Comparison of ENCODE assay signal across 10 mouse cellular contexts in genomic region chr3:51748436-51749376, GRCm38 (mm10).
DNase-seq lines count a peak whose midpoint lies in the region; ATAC-seq lines count a peak whose summit lies in the region.
"Had no signal": no experiment of that assay in that cellular context is flagged by ENCODE, and none has a peak within 500 bp of the region (broad histone marks: within the 10 kb centered on the region; RNA-seq: fewer than 3 reads in every experiment).

No protein-coding gene starts in this region.

- H3K27me3 ChIP-seq in heart, embryonic 16.5 days (ENCODE audit: control insufficient read depth, insufficient read depth, low read length), result no peaks in the 10 kb centered on the region
- no peaks in the 10 kb centered on the region for H3K27me3 ChIP-seq in forebrain, embryonic 10.5 days (ENCODE audit: poor library complexity, severe bottlenecking)
- no peaks in the 10 kb centered on the region for H3K27me3 ChIP-seq in limb, embryonic 13.5 days
- H3K27me3 ChIP-seq: CH12.LX had no signal

- peak overlapping the region; percentile 61 for H3K9ac ChIP-seq in heart, embryonic 16.5 days (ENCODE audit: low read length)
- no peak overlapping the region; the same call in 1 of the 2 replicates for H3K9ac ChIP-seq in limb, embryonic 13.5 days

- H3K4me1 ChIP-seq in heart, embryonic 16.5 days (ENCODE audit: control insufficient read depth, insufficient read depth, low read length), result peaks cover 40% of the 10 kb centered on the region
- peaks cover 55% of the 10 kb centered on the region for H3K4me1 ChIP-seq in forebrain, embryonic 10.5 days
- H3K4me1 ChIP-seq in limb, embryonic 13.5 days, result peaks cover 40% of the 10 kb centered on the region

- DNase-seq in heart, adult 8-10 months (ENCODE audit: low spot score), result no peak
- peak; percentile 66 for DNase-seq in cerebellum, adult 11-12 months
- no peak for DNase-seq in forebrain, embryonic 10.5 days (ENCODE audit: extremely low spot score, low spot score)
- DNase-seq in right cerebral cortex, postnatal 25 days, result no peak
- no peak for DNase-seq in embryo, embryonic 11 days
- DNase-seq in frontal cortex, postnatal 36 days (ENCODE audit: low spot score in 2 of 2), result no peak
- DNase-seq: adrenal gland, postnatal 14 days had no signal

- no peaks in the 10 kb centered on the region for H3K36me3 ChIP-seq in heart, embryonic 16.5 days (ENCODE audit: control insufficient read depth, insufficient read depth)
- H3K36me3 ChIP-seq in forebrain, embryonic 10.5 days (replicated peaks), result peaks cover 3% of the 10 kb centered on the region; the same call in 1 of the 2 replicates
- no peaks in the 10 kb centered on the region for H3K36me3 ChIP-seq in limb, embryonic 13.5 days

- peak overlapping the region; percentile 95 for H3K27ac ChIP-seq in heart, embryonic 16.5 days (ENCODE audit: low read length)
- H3K27ac ChIP-seq in forebrain, embryonic 10.5 days, result peak overlapping the region; percentile 83
- H3K27ac ChIP-seq in limb, embryonic 13.5 days, result peak overlapping the region; percentile 55; the same call in 1 of the 2 replicates

- ATAC-seq in heart, embryonic 16.5 days (replicated peaks; ENCODE audit: extremely low read depth, insufficient read depth, low FRiP score), result no peak
- no peak for ATAC-seq in limb, embryonic 13.5 days (ENCODE audit: low FRiP score, low read depth)

- WGBS in heart, embryonic 16.5 days, result 75% methylated on average over 17 of the region's 17 CpGs
- WGBS in forebrain, embryonic 10.5 days, result 82% methylated on average over 17 of the region's 17 CpGs
- 68% methylated on average over 17 of the region's 17 CpGs for WGBS in limb, embryonic 13.5 days

- H3K4me3 ChIP-seq in heart, embryonic 16.5 days (ENCODE audit: low read length), result no peak overlapping the region
- H3K4me3 ChIP-seq in forebrain, embryonic 10.5 days, result no peak overlapping the region
- no peak overlapping the region for H3K4me3 ChIP-seq in limb, embryonic 13.5 days

- no peak overlapping the region for H3K4me2 ChIP-seq in heart, embryonic 16.5 days (ENCODE audit: low read depth, low read length)
- no peak overlapping the region for H3K4me2 ChIP-seq in limb, embryonic 13.5 days (replicated peaks)

- no peaks in the 10 kb centered on the region for H3K9me3 ChIP-seq in heart, embryonic 16.5 days (replicated peaks; ENCODE audit: control insufficient read depth, low read length)
- H3K9me3 ChIP-seq in forebrain, embryonic 10.5 days, result peaks cover 4% of the 10 kb centered on the region; the same call in 1 of the 2 replicates
- H3K9me3 ChIP-seq in limb, embryonic 13.5 days, result peaks cover 6% of the 10 kb centered on the region; the same call in 1 of the 2 replicates
